Mouse (Mus musculus) cerebellum, postnatal 14 days (tissue): ENCODE data around the gene Rnf207.

Experiments
- DNase-seq, 2 experiments: peaks; one replicate each; pipeline ENCODE4 v3.0.0; 2021; ENCODE audit warnings: mixed read lengths in 2 of 2

The Rnf207 gene

GRCm38 (mm10) chr4:152328691-152329090 lies 9.9 kb upstream of the Rnf207 start:
- DNase-seq, result peak in 1 of 2 experiments; percentile 75

DNA sequence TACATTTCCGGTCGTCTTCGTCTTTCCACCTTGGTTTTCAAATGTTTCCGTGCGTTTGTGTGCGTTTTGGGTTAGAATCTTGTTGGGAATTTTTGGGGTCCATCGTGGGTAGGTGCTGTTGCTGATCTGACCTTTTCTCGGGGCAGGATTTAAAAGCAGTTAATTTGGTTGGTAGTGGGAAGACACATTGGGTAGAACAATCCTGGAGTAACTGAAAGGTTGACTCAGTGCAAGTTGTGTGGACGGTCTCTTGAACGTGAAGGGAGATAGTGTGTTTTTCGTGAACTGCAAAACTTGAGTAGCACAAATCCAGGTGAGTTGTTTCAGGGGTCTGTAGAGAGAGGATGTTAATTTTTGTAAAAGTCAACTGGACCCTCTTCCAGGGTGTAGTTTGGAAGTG lies 7.8 kb upstream of the Rnf207 start:
- no peak for DNase-seq

DNA sequence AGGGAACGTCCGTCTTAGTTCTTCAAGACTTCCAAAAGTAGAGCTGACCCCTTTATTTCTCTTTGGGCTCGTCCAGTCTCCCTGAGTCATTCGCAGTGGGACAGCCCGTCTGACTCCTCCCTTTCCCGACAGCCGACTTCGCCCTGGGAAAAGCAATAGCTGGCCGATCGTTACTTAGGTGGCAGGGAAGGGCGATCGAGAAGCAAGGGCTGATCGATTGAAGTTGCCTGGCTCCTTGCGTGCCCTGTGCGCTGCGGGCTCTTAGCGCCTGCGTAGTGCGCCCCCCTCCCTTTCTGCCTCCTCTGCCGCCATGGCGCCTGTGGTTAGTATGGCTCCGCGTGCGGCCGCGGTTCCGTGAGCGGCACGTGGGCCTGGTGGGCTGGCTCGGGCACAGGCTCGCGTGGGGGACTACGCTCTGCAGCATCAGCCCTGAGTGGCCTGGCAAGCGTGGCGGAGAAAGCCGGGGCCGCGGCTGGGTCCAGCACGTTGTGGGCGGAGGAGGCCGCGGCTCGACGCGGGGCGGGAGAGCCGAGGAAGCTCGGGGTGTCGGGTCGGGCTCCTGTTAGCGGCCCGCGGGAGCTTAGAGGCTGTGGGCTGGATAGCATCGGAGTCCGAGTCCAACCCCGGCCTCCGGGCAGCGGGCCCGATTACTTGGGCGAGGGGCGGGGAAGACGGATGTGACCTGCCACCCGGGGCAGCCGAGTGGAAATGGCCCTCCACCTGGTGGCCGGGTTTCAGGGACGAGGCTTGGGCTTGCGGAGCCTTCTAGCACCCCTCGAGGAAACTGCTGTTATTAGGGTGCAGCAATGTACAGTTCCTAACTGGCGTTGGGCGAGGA lies 7.0 kb upstream of the Rnf207 start, which contains the start of gene Rpl22:
Rpl22 (plus strand) TSS at position 169 of the 838 bp plus-strand sequence.
- peak; percentile 92 to 93 for DNase-seq

DNA sequence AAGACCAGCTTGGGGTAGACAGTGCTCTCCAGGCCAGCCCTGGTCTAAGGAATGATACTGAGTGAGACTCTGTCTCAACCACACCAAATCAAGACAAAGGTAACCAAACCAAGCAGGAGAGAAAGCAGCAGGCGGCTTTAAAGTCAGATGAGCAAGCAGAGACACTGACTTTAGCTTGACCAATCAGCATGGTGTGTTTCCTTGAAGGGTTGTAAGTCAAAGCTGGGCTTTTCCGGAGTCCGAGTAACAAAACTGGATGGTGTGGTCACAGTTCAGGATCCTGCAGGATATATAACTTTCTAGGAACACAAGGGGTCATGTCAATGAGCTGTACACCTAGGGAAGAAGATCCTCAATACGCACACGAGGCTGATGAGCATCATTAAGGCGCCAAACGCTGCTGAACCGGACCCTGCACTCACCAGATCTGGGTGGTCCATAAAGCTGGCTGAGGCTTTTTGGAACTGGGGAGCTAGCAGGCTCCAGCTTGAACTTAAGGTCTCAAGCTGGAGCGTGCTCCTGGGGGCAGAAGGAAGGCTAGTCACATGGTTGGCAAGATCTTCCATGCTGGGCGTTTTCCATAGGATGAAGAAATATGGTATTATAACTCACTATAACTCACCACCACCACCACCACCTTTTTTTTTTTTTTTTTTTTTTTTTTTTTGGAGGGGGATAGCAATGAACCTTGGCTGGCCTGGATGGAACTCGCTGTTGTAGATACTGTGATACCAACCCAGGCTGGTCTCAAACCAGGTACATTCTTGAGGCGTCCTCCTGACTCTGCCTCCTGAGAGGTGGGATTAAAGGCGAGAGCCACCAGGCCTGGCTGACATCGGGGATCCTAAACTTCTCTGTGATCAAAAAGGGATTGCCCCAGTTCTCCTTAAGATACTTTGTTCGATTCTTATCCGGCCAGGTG lies 6.1 kb upstream of the Rnf207 start:
- no peak for DNase-seq

DNA sequence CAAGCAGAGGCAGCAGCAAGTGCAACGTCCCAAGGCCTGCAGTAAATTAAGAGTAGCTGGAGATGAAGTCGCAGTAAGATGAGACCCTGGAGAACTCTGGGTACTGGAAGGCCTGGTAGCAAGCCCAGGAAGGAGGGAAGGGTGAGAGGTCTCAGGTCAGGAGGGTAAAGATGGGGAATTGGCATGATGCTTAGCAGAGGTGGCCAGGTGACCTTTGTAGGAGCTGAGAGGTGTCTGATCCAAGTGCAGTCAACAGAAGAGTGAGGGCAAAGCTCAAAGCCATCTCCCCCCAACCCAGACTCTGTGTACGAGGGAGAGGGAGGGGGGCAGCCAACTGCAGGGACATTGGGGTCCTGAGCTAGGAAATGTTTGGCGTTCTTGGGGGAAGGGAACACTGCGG lies 2.7 kb upstream of the Rnf207 start:
- no peak for DNase-seq

- DNase-seq, result peak; percentile 45 to 65
These were observed 1.2 kb downstream of the Rnf207 start for GRCm38 (mm10) chr4:152317631-152318033.

DNA sequence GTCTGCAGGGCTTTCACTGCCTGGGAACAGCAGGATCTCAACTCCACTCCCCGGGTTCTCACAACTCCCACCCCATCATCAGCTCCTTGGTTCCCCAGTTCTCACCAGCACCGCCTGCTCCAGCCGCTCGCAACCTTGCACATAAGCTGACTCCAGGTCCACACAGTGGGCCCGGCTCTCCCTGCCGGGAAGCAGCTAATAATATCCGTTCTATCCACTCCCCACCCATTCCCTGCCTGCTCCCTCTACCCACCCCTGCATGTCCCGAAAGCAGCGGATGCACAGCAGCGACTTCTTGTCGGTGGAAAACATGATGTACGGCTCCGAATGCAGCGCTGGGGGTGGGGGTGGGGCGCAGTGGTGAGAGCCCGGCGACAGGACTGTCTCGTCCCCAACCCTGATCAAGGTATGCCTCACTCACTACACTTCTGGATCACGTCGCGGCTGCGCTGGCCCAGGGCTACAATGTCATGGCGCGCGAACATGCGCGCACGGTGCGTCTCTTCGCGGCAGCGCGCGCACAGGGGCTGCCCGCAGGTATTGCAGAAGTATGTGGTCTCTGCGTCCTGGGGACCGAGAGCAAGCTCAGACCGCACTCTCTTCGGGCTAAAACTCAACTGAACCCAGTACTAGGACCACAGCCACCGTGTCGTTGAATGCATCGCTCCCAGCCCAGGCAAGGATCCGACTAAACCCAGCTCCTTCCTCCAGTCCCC lies 3.1 kb downstream of the Rnf207 start:
- no peak for DNase-seq

GRCm38 (mm10) chr4:152313934-152314333 lies 4.9 kb downstream of the Rnf207 start:
- peak in 1 of 2 experiments; percentile 82 for DNase-seq

GRCm38 (mm10) chr4:152313211-152313632 lies 5.6 kb downstream of the Rnf207 start:
- DNase-seq, result no peak

DNA sequence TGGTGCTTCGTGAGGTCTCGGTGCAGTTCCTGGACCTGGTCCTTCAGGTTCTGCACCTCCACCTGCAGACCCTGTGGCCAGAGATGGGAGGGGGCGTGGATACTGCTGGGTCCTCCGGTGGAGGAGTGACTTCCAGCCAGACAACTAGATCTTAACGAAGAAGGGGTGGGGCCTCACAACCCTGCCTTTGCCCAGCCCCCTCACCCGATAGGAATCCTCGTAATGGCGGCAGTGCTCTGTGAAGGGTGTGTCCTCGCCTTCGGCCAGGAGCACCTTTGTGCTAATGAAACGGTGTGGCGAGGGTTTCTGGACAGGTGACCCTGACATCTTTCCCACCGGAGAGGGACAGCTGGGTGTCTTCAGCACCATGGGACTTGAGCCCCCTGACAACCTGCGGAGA lies 6.6 kb downstream of the Rnf207 start:
- no peak for DNase-seq

GRCm38 (mm10) chr4:152307542-152307941 lies 11.3 kb downstream of the Rnf207 start:
- no peak for DNase-seq

DNA sequence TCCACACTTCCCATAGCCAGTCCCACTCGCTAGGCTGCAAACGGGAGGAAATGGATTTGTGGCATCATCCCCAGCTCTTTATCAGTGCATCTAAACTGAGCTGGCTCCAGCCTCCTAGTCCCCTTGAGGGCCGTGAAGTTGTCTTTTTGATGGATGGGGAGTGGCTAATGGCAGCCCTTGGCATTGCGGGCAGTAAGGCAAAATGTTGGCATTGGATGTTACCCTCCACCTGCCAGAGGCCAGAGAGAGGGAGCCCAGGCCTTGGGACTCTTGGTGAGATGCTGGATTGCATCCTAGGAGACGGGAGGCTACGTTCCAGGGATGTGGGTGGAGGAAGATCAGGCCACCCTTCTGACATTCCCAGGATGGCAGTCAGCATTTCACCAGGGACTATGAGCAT lies 12.8 kb downstream of the Rnf207 start:
- DNase-seq, result no peak

- peak; percentile 62 to 63 for DNase-seq
These were observed 14.1 kb downstream of the Rnf207 start for GRCm38 (mm10) chr4:152304685-152305084.

DNA sequence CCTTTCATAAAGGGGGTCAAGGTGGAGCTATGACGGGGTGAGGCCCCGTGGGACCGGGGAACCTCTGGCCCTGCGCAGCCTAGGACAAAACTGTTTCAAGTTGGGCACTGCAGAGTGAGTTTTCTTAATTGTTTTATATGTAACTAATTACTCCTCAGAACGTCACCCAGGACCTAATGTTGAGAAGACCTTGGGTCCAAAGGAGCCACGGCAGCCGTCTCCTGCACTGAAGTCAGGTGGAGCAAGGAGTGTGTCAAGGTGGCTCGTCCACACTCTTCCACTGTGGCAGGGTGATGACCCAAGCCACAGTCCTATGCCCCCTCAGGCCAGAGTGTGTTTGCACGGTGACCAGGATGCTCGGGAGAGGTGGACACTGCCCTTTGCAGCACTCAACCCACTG lies 15.6 kb downstream of the Rnf207 start:
- no peak for DNase-seq

GRCm38 (mm10) chr4:152302012-152302411 lies 16.8 kb downstream of the Rnf207 start:
- no peak for DNase-seq

GRCm38 (mm10) chr4:152300375-152300774 lies 18.4 kb downstream of the Rnf207 start:
- peak in 1 of 2 experiments; percentile 62 for DNase-seq

GRCm38 (mm10) chr4:152298836-152299235 lies 20.0 kb downstream of the Rnf207 start:
- DNase-seq, result no peak

- peak; percentile 100 for DNase-seq
These were observed 21.6 kb downstream of the Rnf207 start, which contains the start of gene Icmt for GRCm38 (mm10) chr4:152296874-152297861. TSS of gene Icmt (plus strand) at chr4:152297227.

DNA sequence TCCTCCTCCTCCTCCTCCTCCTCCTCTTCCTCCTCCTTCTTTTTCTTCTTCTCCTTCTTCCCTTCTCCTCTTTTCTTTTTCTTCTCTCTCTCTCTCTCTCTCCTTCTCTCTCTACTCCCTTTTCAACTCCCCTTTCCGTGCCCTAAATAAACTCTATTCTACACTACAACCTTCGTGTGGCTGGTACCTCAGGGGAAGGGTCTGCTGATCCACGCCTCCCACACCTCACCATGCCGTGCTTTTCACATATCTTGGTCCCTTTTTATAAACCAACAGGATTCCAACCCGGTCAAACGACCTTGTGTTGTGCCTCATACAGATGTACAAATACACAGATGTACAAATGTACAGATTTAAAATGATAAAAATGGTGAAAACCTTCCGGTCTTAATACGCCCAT lies 22.4 kb downstream of the Rnf207 start:
- DNase-seq, result no peak

GRCm38 (mm10) chr4:152295916-152296315 lies 22.9 kb downstream of the Rnf207 start:
- no peak for DNase-seq

DNA sequence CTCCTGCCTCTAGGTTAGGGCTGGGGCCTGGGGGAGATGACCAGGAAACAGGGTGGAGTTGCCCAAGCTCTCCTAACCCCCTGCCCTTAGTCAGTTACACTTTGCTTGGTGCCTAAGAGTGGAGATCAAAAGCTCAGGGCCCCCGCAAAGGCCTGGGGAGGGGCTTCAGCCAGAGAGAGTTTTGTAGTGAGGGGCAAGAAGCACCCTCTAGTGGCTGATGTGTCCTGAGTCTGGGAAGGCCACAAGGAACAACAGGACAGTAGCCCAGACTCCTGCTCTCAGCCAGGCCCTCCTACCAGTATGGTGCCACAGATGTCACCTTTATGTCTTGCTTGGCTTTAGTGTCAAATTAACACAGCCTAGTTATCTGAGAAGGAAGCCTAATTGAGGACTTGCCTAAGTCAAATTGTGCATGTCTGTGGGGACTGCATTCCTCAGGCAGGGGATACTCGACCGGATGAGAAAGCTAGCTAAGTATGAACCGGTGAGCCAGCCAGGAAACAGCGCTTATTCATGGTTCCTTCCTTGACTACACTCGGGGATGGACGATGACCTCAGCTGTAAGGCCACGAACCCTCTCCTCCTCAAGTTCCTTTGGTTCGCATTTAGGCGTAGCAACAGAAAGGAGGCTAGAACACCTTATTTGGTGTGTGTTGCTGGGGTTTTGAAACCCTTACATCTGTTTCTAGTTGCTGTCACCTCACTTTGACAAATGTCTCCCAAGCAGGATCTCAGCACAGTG lies 24.4 kb downstream of the Rnf207 start:
- DNase-seq, result no peak
